Mouse (Mus musculus) layer of hippocampus, adult 18-20 months (tissue): ENCODE data around the gene Per1. TPM values are rescaled to one million over a fixed set of nuclear protein-coding genes. Genes with fewer than 3 reads are reported as not detected.

ENCODE experiments used
- DNase-seq, 2 experiments: peaks; one replicate each; pipeline ENCODE4 v3.0.0; 2022; ENCODE audit warnings: low spot score in 2 of 2
- total RNA-seq, 2 experiments: library from RNA; stranded (reverse); gene quantifications; 2 replicates each; pipeline ENCODE4 v1.2.3; 2021

Gene Per1
- total RNA-seq, 2 experiments from 2014 or later: 92.9 to 115 TPM

DNA sequence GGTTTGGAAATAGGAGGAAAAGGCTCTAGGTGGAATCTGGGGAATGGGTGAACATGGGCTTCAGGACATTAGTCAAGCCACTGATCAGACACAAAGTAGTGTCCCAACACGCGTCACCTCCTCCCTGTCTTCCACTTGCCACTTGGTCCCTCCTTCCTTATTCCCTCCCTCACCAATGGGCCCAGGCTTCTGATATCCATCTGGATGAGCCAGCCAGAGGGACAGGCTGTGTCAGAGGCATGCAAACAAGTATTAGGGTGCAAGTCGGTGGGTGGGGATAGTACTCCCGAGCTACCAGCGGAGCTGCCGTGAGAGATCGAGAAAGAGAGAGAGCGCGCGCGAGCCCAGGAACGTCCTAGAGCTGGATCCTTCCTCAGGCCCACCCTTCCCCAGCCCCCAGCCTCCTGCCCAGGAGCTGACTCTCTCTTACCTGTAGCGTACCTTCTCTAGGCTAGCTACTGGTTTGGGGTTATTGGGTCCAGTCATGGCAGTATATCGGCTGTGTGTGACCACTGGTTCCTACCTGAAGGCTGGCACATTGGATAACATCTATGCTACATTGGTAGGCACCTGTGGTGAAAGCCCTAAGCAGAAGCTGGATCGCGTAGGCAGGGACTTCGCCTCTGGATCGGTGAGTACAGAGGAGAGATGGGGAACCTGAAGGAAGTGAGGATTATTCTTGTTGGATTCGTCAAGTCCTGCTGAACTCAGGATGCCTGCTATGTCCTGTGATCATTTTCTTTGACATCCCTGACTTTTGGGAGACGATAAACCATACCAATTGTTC is 31.1 kb downstream of the Per1 start:
- DNase-seq: peak in 1 of 2 experiments; percentile 41

- no peak for DNase-seq
These were observed 31.7 kb downstream of the Per1 start for GRCm38 (mm10) chr11:69126706-69127095.

DNA sequence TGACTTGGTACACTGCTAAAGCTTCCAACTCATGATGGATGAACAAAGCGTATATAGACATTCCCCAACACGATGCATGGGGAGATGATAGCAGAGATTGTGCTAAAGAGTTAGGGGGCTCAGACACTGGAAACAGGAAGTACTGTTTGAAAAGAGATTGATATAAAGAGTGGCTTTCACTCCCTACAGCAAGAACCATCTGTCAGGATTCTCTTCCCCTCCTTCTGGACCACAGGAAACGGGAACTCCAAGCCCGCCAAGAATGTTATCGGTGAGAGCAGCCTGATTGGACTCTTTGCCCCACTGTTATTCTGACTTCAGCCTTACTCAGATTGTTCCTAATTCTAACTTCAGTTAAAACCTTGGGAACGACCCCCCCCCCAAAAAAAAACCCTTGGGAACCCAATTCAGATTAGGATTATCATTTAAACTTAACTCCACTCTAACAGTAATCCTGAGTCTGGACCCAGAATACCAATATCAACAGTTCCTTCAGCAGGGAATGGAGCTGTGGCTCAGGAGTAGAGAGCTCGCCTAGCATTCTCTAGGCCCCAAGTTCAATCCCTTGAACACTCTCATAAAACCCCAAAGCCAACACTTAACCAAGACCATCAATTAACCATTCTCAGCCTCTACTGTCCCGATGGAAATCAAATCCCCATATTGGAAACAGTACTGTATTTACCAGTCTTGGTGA is 33.6 kb downstream of the Per1 start:
- DNase-seq: no peak

DNA sequence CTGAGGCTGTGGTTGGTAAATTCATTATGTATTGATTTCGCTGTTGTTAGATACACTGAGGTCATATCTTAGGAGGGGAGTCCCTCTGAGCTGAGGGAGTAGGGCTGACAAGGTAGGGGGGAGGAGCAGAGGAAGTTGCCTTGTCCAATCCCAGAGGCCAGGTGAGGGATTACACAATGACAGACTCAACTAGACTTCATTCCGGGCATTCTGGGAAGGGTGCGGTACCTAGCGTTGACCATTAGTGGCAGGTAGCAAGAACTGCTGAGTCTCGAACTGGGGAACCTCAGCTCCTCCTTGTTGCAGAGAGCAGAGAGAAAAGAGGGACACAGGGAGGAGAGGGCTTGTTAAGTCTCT is 38.5 kb downstream of the Per1 start:
- no peak for DNase-seq

DNA sequence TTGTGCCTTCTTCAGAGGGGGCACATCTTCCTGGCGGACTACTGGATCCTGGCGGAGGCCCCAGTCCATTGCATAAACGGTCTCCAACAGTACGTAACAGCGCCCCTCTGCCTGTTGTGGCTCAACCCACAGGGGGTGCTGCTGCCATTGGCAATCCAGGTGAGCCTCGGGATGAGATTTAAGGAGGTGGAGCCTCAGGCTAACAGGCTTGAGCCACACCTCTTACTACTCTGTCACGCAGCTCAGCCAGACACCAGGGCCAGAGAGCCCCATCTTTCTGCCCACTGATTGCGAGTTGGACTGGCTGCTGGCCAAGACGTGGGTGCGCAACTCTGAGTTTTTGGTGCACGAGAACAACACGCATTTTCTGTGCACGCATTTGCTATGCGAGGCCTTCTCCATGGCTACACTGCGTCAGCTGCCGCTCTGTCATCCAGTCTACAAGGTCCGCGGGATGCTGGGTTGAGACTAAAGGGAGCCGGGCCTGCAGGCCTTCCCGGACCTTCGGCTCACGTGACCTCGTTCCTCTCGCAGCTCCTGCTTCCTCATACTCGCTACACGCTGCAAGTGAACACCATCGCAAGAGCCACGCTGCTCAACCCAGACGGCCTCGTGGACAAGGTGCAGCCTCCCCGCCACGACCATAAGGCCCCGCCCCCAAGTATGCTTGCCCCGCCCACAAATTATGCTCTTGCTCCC is 39.1 kb downstream of the Per1 start:
- peak; percentile 86 to 93 for DNase-seq

- no peak for DNase-seq
These were observed 39.6 kb downstream of the Per1 start for GRCm38 (mm10) chr11:69134622-69134968.

DNA sequence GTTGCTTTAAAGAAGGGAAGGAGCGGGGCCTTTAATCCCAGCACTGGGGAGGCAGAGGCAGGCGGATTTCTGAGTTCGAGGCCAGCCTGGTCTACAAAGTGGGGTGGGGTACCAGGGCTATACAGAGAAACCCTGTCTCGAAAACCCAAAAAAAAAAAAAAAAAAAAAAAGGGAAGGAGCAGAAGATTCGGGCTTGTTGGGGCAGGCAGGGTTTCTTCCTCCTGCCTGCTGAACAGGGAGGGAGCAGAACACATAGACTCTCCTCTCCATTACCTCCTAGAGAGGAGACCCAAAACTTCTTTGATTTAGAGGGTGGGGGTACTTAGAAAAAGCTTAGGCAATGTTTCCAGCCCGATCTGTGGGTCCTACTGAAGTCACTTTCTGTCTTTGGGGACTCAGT is 40.3 kb downstream of the Per1 start:
- no peak for DNase-seq

DNA sequence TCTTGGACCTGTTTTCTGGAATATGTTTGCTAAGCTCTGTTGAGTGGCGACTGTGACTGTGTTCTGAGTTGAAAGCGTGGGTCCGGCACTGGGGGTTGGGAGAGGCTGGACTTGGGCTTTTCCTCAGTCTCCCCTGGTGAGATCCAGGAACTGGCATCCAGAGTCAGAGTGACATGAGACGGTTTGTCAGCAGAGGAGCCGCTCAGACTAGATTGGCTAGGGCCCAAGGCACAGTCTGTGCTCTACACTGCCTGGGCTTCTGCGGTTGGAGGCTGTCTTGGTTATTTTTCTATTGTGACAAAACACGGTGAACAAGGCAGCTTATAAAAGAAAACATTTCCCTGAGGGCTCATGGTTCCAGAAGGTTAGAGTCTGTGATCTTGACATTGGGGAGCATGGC is 52.5 kb downstream of the Per1 start:
- peak; percentile 41 to 70 for DNase-seq

GRCm38 (mm10) chr11:69148451-69148960 is 53.5 kb downstream of the Per1 start:
- DNase-seq: no peak

- no peak for DNase-seq
These were observed 54.7 kb downstream of the Per1 start for GRCm38 (mm10) chr11:69149728-69150127.

DNA sequence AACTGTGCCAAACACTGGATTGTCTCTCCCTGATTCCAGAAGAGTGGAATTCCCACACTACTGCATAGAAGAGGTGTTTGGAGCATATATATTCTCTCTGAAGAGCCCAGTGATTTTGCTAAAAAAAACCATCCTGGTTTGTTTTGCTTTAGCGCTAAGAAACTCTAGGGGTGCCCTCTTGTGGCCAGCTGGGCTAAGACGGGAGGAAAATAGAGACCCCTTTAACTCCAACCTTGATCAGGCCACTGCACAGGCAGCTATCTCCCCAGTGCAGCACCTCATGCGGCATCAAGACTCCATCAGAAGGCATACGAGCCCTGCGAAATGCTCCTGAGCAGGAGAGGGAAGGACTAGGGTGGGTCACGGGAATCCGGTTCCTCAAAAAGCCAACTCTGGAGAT is 55.4 kb downstream of the Per1 start:
- DNase-seq: peak in 1 of 2 experiments; percentile 79

DNA sequence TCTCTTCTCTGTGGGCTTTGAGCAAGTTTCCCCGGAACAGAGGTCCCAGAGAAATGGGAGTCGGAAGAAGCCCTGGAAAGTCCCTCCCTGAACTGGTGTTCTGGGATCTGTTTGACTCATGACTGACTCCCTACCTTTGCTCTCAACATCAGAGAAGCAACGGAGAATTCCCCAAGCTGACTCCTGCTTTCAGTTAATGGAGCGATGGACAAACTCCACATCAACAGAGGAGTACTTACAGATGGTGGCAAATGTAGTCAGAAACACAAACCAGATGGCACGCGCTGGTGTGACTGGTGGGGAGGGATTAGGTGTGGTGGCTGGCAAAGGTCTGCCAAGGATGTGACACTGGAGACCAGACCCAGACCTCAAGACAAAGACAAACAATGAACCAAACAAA is 56.0 kb downstream of the Per1 start:
- DNase-seq: no peak

DNA sequence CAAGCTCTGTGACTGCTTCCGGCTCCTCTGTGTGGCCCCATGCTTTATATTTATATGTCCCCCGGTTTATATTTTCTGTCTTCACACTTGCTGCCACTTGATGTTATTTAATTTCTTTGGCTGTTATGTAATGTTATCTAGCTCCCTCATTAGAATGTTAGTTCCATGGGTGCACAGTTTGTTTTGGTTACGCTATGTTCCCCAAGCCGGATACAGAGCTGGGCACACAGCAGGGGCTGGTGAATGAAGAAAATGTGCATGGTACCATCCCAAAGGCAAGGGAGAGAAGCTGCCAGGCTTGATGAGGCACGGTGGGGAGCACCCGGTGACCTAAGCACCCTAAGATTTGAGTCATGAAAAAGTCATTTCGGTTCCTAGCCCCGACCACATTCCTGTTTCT is 58.8 kb downstream of the Per1 start:
- peak in 1 of 2 experiments; percentile 75 for DNase-seq

GRCm38 (mm10) chr11:69155351-69155750 is 60.3 kb downstream of the Per1 start:
- DNase-seq: no peak

GRCm38 (mm10) chr11:69156800-69157199 is 61.8 kb downstream of the Per1 start, which contains the start of gene Alox12b:
Alox12b (plus strand) TSS chr11:69156989.
- no peak for DNase-seq

Other genes with a start within 250 kb of the Per1 start
- 10 to 100 TPM; 95.9 to 98.2 TPM for gene Ndel1, start 223.4 kb upstream of the Per1 start, total RNA-seq
- not detected for gene Rnf222, start 206.7 kb upstream of the Per1 start, total RNA-seq
- gene Rpl26, start 193.6 kb upstream of the Per1 start, total RNA-seq: 100 to 1,000 TPM; 802 to 835 TPM
- not detected for gene Odf4, start 168.1 kb upstream of the Per1 start, total RNA-seq
- gene Arhgef15, start 137.7 kb upstream of the Per1 start, total RNA-seq: 1 to 10 TPM; 9.3 to 9.6 TPM
- 1 to 10 TPM; 4.2 to 5.3 TPM for gene Slc25a35, start 127.1 kb upstream of the Per1 start, total RNA-seq
- gene Rangrf, start 120.0 kb upstream of the Per1 start, total RNA-seq: 10 to 100 TPM; 16.9 to 19.4 TPM
- gene Pfas, start 86.8 kb upstream of the Per1 start, total RNA-seq: 10 to 100 TPM; 22.1 to 23.4 TPM
- 10 to 100 TPM; 34.3 to 39.2 TPM for gene Ctc1, start 79.3 kb upstream of the Per1 start, total RNA-seq
- not detected for gene Aurkb, start 49.6 kb upstream of the Per1 start, total RNA-seq
- 10 to 100 TPM; 32.9 to 36.4 TPM for gene Borcs6, start 35.5 kb upstream of the Per1 start, total RNA-seq
- gene Tmem107, start 24.4 kb upstream of the Per1 start, total RNA-seq: 10 to 100 TPM; 15.2 to 21.0 TPM
- gene Vamp2, start 6.7 kb upstream of the Per1 start, total RNA-seq: 1,000 to 10,000 TPM in 1 of 2 experiments, 100 to 1,000 TPM in 1; 995 to 1,010 TPM
- 1 to 10 TPM; 1.1 to 1.6 TPM for gene Hes7, start 25.2 kb downstream of the Per1 start, total RNA-seq
- 1 to 10 TPM; 1.3 to 1.6 TPM for gene 9130213A22Rik, start 27.4 kb downstream of the Per1 start, total RNA-seq
- gene Aloxe3, start 30.7 kb downstream of the Per1 start, total RNA-seq: 1 to 10 TPM; 8.6 to 9.1 TPM
- 10 to 100 TPM; 10.7 to 18.4 TPM for gene Alox12b, start 61.8 kb downstream of the Per1 start, total RNA-seq
- gene Alox8, start 102.6 kb downstream of the Per1 start, total RNA-seq: 10 to 100 TPM in 1 of 2 experiments, 1 to 10 TPM in 1; 8.6 to 10.1 TPM
- 1 to 10 TPM; 1.5 to 1.6 TPM for gene Gucy2e, start 141.8 kb downstream of the Per1 start, total RNA-seq
- 10 to 100 TPM; 13.5 to 14.1 TPM for gene Cntrob, start 228.6 kb downstream of the Per1 start, total RNA-seq
- 10 to 100 TPM; 51.4 to 59.8 TPM for gene Trappc1, start 228.8 kb downstream of the Per1 start, total RNA-seq
- 10 to 100 TPM; 21.0 to 25.8 TPM for gene Kcnab3, start 231.0 kb downstream of the Per1 start, total RNA-seq
- gene Rnf227, start 245.2 kb downstream of the Per1 start, total RNA-seq: 100 to 1,000 TPM; 124 to 132 TPM